Mouse (Mus musculus) small intestine, adult 2 months (tissue): ENCODE results near the gene Olfr384. TPM values are rescaled to one million over a fixed set of nuclear protein-coding genes. Genes with fewer than 3 reads are reported as not detected.
"Not testable (repeated sequence)": the region's sequence is repeated elsewhere in the genome, so short reads cannot be mapped to it uniquely, and the experiment has no call there.

Experiments
- H3K27ac ChIP-seq: fragments of 200-500 bp; 2 replicates; pipeline ENCODE4 v1.5.1; 2012; ENCODE audit warnings: low read depth, low read length, control low read depth, inconsistent platforms; ENCODE audit not compliant: insufficient read depth
- H3K27me3 ChIP-seq: fragments of 200-500 bp; 2 replicates; pipeline ENCODE4 v1.6.1; 2012; ENCODE audit warnings: mild to moderate bottlenecking, moderate library complexity, low read length, inconsistent platforms; ENCODE audit not compliant: control insufficient read depth, insufficient read depth
- H3K36me3 ChIP-seq: fragments of 200-500 bp; 2 replicates; pipeline ENCODE4 v1.6.1; 2012; ENCODE audit warnings: mild to moderate bottlenecking, low read length, control low read depth, inconsistent platforms; ENCODE audit not compliant: control insufficient read depth, insufficient read depth
- H3K4me1 ChIP-seq: fragments of 200-500 bp; 2 replicates; pipeline ENCODE4 v1.6.1; 2012; ENCODE audit warnings: low read length, inconsistent platforms, mixed read lengths; ENCODE audit not compliant: control insufficient read depth, insufficient read depth, insufficient read length
- H3K4me3 ChIP-seq: fragments of 200-500 bp; 2 replicates; pipeline ENCODE4 v1.5.1; 2012; ENCODE audit warnings: low read depth, mild to moderate bottlenecking, control low read depth, inconsistent platforms, low read length, moderate library complexity
- CTCF ChIP-seq: fragments of 200-500 bp; IDR thresholded peaks from 2 replicates; pipeline ENCODE4 v1.5.1; 2012; ENCODE audit warnings: low read depth, mild to moderate bottlenecking, control low read depth, inconsistent platforms, low read length, moderate library complexity, mixed read lengths; ENCODE audit not compliant: insufficient replicate concordance, insufficient read length; ENCODE audit errors: extremely low read depth
- POLR2A ChIP-seq: fragments of 200-500 bp; IDR thresholded peaks from 2 replicates; pipeline ENCODE4 v1.6.1; 2012; ENCODE audit warnings: low read depth, mild to moderate bottlenecking, control low read depth, inconsistent platforms, low read length, moderate library complexity
- WGBS: fragments of 180-500 bp; shearing (Covaris S2); methylation state at CpG from one replicate; pipeline ENCODE4 v1.1.7; 2018; 5-methylcytosine and 5-hydroxymethylcytosine counted together
- polyA plus RNA-seq: library from polyadenylated mRNA; depleted of rRNA; stranded (reverse); fragments of >200 nt; gene quantifications from 2 replicates; pipeline ENCODE4 v1.2.3, GENCODE M21; 2012; rRNA removed

The Olfr384 gene
- not detected in 2 replicates for polyA plus RNA-seq

DNA sequence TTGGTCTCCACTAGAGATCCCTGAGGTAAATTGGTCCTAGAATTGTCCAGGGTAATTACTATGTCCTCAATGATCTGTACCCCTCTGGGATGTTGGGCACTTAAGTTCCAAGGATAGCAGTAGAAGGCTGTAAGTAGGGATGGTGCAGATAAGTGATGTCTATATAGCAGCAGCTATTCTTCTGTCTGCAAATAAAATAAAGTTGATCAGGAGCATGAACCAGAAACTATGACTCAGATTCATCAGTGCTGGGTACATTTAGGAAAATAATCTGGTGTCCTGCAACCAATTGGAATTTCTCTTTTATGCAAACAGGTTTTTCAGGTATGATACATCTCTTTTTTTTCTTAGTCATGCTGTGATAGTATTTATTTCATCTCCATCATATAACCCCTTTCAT is at the start of gene Olfr384:
Gene Olfr384, plus strand, starts transcription at position 301 of the 400 bp plus-strand sequence.
- Histone ChIP-seq H3K4me1 (no peaks in the 10 kb centered on the region), H3K4me3 (no peak within 1 kb of the TSS), H3K27ac (no peak within 1 kb of the TSS), H3K27me3 (no peaks in the 10 kb centered on the region), H3K36me3 (no peaks in the 10 kb centered on the region)
- TF ChIP-seq CTCF: no peak
- TF ChIP-seq POLR2A: no peak

DNA sequence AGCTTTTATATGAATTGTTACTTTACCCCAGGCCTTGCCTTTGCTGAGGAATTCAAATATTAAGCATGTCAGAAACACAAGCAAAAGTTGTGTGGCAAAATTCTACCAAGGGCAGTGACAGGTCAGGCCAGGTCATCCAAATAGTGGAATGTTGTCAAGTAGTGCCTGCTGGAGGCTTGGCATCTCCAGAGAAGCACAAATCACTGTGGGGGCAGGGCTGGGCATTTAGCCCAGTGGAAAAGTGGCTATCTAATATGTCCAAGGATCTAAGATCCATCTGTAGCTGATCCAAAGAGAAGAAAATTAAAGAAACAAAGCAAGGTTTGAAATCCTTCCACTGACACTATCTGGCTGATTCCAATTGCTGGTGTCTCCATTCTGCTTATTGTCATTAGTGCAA is 18.5 kb upstream of the Olfr384 start:
- no peak overlapping the region for H3K4me3 ChIP-seq
- no peaks in the 10 kb centered on the region for H3K27me3 ChIP-seq
- no peaks in the 10 kb centered on the region for H3K4me1 ChIP-seq
- no peak for TF ChIP-seq POLR2A
- H3K36me3 ChIP-seq: no peaks in the 10 kb centered on the region
- H3K27ac ChIP-seq: no peak overlapping the region

DNA sequence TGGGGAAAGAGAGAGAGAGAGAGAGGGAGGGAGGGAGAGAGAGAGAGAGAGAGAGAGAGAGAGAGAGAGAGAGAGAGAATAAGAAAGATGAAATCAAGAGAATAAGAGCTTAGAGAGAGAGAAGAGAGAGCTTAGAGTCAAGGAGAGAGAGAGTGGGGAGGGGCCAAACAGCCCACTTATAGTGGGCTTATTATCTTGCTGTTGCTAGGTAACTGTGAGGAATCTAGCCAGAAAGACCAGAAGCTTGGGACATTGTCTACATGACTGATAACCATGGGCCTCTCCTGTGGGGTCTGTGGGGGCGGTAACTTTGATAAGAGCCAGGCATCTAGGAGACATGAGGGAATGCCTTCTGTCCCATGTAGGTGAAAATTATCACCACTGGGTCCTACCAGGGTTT is 15.2 kb upstream of the Olfr384 start:
- H3K27ac ChIP-seq, H3K4me3 ChIP-seq, H3K27me3 ChIP-seq, H3K36me3 ChIP-seq, H3K4me1 ChIP-seq: not testable (repeated sequence)
- 49% methylated on average over 1 of the region's 1 CpGs for WGBS

DNA sequence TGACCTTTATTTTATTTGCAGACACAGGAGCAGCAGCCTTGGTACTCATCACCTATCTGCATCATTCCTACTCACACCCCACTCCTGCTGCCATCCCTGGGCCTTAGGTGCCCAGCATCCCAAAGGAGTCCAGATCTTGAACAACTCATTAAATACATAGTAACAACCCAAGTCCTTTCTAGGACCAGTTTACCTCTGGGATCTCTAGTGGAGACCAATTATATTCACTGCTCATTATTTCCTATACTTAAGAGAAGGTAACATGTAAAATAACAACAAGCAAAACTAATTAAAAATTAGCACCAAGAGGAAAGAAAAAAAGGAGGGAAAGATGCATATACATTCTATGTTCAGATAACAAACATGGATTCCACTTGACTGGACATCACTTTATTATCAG is 5.5 kb upstream of the Olfr384 start, which contains the start of gene Olfr385:
Gene Olfr385, minus strand, starts transcription at position 101 of the 400 bp plus-strand sequence.
- TF ChIP-seq POLR2A (no peak), CTCF (no peak)
- no peaks in the 10 kb centered on the region for H3K27me3 ChIP-seq

More for the DNA sequence above, 5.5 kb upstream of the Olfr384 start, which contains the start of gene Olfr385:
- Histone ChIP-seq H3K36me3 (no peaks in the 10 kb centered on the region), H3K27ac (no peak within 1 kb of the TSS), H3K4me3 (no peak within 1 kb of the TSS), H3K4me1 (no peaks in the 10 kb centered on the region)

Other genes starting within 250 kb of the Olfr384 start
- 0.22 TPM in 1 of 2 replicates, not detected in the other for gene Olfr20, start 247.8 kb upstream of the Olfr384 start, polyA plus RNA-seq
- gene Olfr376, start 227.3 kb upstream of the Olfr384 start, polyA plus RNA-seq: not detected in 2 replicates
- gene Olfr1, start 199.0 kb upstream of the Olfr384 start, polyA plus RNA-seq: not detected in 2 replicates
- gene Olfr378, start 170.1 kb upstream of the Olfr384 start, polyA plus RNA-seq: not detected in 2 replicates
- gene Olfr380, start 141.1 kb upstream of the Olfr384 start, polyA plus RNA-seq: not detected in 2 replicates
- not detected in 2 replicates for gene Olfr381, start 107.0 kb upstream of the Olfr384 start, polyA plus RNA-seq
- gene Olfr382, start 81.4 kb upstream of the Olfr384 start, polyA plus RNA-seq: not detected in 2 replicates
- gene Olfr385, start 5.6 kb upstream of the Olfr384 start, polyA plus RNA-seq: not detected in 2 replicates
- gene Zfp735, start 90.2 kb downstream of the Olfr384 start, polyA plus RNA-seq: not detected in 2 replicates
- not detected in 2 replicates for gene Olfr389, start 182.1 kb downstream of the Olfr384 start, polyA plus RNA-seq
- gene Olfr390, start 184.4 kb downstream of the Olfr384 start, polyA plus RNA-seq: not detected in 2 replicates
- not detected in 2 replicates for gene Olfr391-ps, start 204.5 kb downstream of the Olfr384 start, polyA plus RNA-seq
- not detected in 2 replicates for gene Olfr392, start 218.5 kb downstream of the Olfr384 start, polyA plus RNA-seq